Mouse (Mus musculus) B cell, adult 2 months (primary cell): ENCODE measurements around the gene Ubap2l.
A peak's percentile ranks its signal among the peaks of the same experiment; 100 is the strongest.

Experiments
- DNase-seq, 2 experiments: peaks; one replicate each; pipeline ENCODE4 v3.0.0; 2022

Ubap2l gene

GRCm38 (mm10) chr3:89965972-89966371 lies 86.5 kb downstream of the Ubap2l start:
- no peak for DNase-seq

GRCm38 (mm10) chr3:89965557-89965956 lies 86.9 kb downstream of the Ubap2l start:
- DNase-seq = no peak

GRCm38 (mm10) chr3:89963926-89964739 lies 88.3 kb downstream of the Ubap2l start:
- peak; percentile 45 to 48 for DNase-seq

GRCm38 (mm10) chr3:89963221-89963763 lies 89.1 kb downstream of the Ubap2l start, which contains the start of gene Atp8b2:
Gene Atp8b2, minus strand, starts transcription at chr3:89963508.
- peak; percentile 59 to 66 for DNase-seq

GRCm38 (mm10) chr3:89962751-89963220 lies 89.6 kb downstream of the Ubap2l start:
- DNase-seq = no peak

GRCm38 (mm10) chr3:89962059-89962750 lies 90.2 kb downstream of the Ubap2l start:
- peak; percentile 18 to 20 for DNase-seq

- peak; percentile 38 to 40 for DNase-seq
Measured at GRCm38 (mm10) chr3:89961436-89961835, 91.0 kb downstream of the Ubap2l start.

- DNase-seq = peak; percentile 82 to 83
Measured at GRCm38 (mm10) chr3:89960469-89960868, 92.0 kb downstream of the Ubap2l start.

GRCm38 (mm10) chr3:89959435-89959834 lies 93.0 kb downstream of the Ubap2l start:
- DNase-seq = no peak

GRCm38 (mm10) chr3:89957880-89958279 lies 94.5 kb downstream of the Ubap2l start:
- DNase-seq = no peak

- DNase-seq = no peak
Measured at GRCm38 (mm10) chr3:89956177-89956971, 96.1 kb downstream of the Ubap2l start.

GRCm38 (mm10) chr3:89953420-89953819 lies 99.0 kb downstream of the Ubap2l start:
- DNase-seq = peak; percentile 88 to 89
